Mouse (Mus musculus) olfactory bulb, adult 2 months (tissue): Measurements from ENCODE around the gene Cblc.

Experiments used
- CTCF ChIP-seq: fragments of 200-500 bp; IDR thresholded peaks from 2 replicates; pipeline ENCODE4 v1.5.1; 2012; ENCODE audit warnings: low read depth, mild to moderate bottlenecking, low read length, moderate library complexity; ENCODE audit not compliant: insufficient read depth
- POLR2A ChIP-seq: fragments of 200-500 bp; IDR thresholded peaks from 2 replicates; pipeline ENCODE4 v1.6.1; 2012; ENCODE audit warnings: mild to moderate bottlenecking, low read depth, low read length, moderate library complexity; ENCODE audit not compliant: insufficient read depth

DNA sequence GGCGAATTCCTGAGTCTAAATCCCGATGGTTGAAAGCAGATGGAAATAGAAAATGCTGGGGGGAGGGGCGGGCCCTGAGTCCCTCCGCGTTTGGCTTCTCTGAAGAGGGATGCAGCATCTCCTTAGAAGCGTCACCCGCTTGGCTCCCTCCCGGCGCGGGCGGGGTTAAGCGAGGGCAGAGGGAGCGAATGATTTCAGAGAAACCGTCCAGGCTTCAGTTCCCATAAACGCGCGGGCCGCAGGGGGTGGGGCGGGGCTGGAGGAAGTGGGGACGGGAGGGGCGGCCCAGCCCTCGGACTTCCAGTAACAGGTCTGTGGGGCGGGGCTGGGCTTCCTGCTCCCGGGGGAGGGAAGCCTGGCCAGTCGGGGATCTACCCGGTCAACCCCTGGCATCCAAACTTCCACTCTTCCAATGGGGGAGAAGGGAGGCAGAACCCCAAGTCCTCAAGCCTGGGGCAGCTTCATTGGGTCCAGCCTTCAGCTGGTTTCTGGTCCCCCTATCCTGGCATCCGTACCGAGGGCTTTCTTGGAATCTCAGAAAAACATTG, 19.7 kb upstream of the Cblc start:
- TF ChIP-seq POLR2A (no peak), CTCF (no peak)
